Mouse (Mus musculus): Measurements from ENCODE around the gene Tpp2.
A peak's percentile ranks its signal among the peaks of the same experiment; 100 is the strongest.
"Not testable (repeated sequence)": the region's sequence is repeated elsewhere in the genome, so short reads cannot be mapped to it uniquely, and the experiment has no call there.

The Tpp2 gene

DNA sequence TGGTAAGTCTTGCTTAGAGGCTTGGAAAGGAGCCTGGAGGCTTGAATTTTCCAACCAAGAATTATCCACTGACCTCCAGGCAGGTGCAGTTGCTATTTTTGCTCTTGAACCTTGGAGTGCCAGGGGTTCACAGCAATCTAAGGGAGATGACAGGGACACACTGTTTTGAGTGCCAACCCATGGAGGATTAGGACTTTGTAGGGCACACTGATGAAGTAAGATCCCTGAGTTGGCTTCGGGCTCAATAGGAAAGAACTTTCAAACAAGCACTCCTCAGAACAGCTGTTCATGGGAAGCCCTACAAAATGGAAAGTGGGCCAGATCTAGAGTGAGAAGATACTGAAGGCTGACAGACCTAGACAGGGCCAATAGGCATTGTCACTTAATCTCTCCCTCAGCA is 89.2 kb downstream of the Tpp2 start:
- no peak for DNase-seq

DNA sequence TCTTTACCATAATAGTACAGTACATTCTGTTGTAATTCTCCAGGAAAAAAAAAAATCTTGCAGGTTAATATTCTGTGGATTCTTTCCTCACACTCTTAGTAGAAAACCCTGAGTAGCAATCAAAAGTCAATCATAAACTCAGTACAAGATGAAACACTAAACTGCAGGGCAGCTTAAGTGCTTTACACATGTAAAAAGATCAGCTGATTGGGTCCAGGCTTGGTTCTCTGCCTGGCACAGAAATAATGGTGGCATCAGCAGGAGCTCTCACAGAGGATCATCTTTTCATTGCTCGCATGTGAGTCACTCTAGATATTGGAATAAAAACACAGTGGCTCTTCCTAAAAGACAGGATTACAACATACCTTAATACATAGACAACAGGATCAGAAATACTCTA is 94.2 kb downstream of the Tpp2 start:
- DNase-seq, result no peak

DNA sequence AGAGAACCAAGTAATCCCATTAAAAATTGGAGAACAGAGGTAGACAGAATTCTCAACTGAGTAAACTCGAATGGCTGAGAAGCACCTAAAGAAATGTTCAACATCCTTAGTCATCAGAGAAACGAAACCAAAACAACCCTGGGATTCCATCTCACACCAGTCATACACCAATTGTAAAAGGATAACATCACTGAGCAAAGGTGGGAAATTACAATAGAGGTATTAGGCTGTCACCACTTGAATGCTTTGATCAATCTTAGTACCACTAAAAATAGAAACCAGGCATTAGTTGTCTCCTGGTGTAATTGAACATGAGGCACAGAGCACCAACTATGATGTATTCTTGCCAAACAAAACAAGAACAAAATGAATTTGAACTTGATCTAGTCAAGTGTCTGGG is 98.8 kb downstream of the Tpp2 start:
- DNase-seq, result no peak

DNA sequence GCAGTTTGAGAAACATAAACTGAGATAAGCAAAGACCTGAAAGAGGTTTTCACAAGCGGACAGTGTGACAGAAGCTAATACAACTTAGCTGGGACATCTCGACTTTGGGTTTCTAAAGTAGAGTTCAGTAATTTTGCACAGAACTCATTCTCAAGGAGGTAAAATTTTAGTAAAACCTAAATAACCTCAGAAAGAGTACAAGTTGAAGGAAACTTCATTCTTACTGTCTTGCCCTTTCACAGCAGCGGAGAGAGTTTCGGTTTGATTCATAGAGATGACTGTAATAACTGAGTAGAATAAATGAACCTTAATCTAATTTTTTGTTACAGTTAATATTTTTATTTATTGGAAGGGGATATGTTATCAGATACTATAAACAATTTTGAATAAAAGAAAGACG is 99.5 kb downstream of the Tpp2 start:
- DNase-seq, result no peak

DNA sequence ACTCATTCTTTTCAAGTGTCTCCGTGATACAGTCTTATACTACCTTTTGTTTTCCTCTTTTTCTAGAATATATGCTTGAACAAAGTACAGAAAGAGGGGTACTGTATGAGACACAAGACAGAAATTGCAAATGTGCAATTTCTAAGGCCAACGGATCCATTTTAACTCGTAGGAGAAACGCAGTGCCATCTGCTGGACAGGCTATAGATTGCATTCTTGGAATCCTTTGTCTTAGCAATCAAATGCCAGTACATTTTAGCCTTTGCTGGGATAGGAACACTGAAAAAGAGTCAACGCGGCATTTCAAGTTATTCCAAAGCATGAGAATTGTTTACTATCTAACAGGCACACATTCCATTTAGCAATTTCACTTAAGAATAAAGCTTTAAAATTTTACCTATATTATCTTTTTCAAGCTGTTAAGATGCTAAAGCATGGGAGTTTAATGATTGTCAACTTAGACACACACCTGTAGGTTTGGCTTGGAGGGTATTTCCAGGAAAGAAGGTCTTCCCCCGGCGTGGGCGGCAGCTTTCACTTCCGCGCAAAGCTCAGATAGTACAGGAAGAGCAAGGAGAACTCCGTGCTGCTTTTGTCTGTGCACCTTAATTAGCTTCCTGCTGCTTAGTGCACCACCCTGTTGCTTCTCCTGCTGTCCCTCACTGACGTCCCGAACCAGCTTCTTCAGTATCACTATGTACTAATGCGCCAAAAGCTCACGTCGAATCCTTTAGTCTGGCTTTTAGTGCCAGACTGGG is 108.5 kb downstream of the Tpp2 start:
- DNase-seq, result peak; percentile 37 to 59

DNA sequence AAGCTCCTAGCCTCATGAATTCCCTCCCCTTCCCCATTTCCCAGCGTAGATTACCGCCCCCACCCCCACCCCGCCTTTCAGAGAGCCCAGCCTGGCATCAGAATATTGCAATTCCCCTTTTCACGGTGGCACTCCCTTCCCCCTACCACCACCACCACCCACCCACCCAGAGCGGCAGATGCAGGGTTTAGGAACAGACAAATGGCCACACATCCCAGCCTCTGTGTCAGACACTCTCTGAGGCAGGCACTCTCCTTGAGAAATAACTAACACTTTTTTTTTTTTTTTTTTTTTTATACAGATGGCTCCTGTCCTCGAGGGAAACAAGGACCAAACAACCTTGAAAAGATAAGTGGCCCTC is 109.1 kb downstream of the Tpp2 start:
- no peak for DNase-seq

DNA sequence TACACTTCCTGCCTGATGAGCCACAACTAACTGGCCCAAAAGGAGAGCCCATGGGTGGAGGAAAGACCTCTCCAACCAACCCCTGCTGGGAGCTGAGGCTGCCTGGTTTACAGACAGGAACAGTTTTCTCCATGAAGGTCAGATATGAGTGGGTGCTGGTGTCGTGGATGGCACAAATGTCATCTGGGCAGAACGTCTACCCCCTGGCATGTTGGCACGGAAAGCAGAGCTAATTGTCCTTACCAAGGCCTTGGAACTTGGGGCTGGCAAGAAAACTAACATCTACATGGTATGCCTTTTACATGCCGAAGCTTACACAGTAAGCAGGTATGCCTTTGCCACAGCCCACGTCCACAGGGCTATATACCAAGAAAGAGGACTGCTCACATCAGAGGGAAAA is 112.2 kb downstream of the Tpp2 start:
- DNase-seq, result not testable (repeated sequence)

DNA sequence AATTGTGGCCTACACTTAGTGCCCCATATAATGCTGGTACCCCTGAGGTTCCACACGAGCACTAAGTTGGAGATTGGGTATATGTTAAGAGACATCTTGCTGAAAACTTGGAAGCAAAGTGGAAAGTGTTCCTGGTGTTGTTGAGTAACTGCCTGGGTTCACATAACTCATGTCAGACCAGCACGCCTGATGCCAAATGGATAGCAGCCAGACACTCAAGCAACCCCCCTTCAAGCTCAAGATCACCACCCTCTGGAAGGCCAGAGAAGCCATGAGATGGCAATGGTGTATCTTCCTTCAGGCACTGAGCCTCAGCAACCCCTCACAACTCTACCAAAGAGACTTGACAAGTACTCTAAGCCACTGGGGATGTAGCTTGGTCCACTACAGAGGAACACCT is 113.1 kb downstream of the Tpp2 start:
- DNase-seq, result no peak

Measured in cerebellum, postnatal 36 days (tissue).